ENCODE assay signal across 9 mouse cellular contexts in genomic region chr13:52528786-52529185, GRCm38 (mm10). TPM values are rescaled to one million over a fixed set of nuclear protein-coding genes. Genes with fewer than 3 reads are reported as not detected.
DNase-seq lines count a peak whose midpoint lies in the region; ATAC-seq and TF ChIP-seq lines count a peak whose summit lies in the region.
"Had no signal": no experiment of that assay in that cellular context is flagged by ENCODE, and none has a peak within 500 bp of the region (broad histone marks: within the 10 kb centered on the region; RNA-seq: fewer than 3 reads in every experiment).

No protein-coding gene starts in this region.

- H3K4me3 ChIP-seq in heart, embryonic 15.5 days = peak overlapping the region; percentile 15; the same call in 1 of the 2 replicates
- H3K4me3 ChIP-seq in lung, postnatal 0 days (ENCODE audit: low read depth, low read length) = no peak overlapping the region
- H3K4me3 ChIP-seq: liver, embryonic 12.5 days had no signal

- H3K36me3 ChIP-seq in heart, embryonic 15.5 days = no peaks in the 10 kb centered on the region
- no peaks in the 10 kb centered on the region for H3K36me3 ChIP-seq in lung, postnatal 0 days (ENCODE audit: insufficient read depth, low read length)
- H3K36me3 ChIP-seq: liver, embryonic 12.5 days had no signal

- no peak overlapping the region for H3K27ac ChIP-seq in heart, embryonic 15.5 days
- no peak overlapping the region for H3K27ac ChIP-seq in lung, postnatal 0 days (ENCODE audit: low read length)
- H3K27ac ChIP-seq: liver, embryonic 12.5 days had no signal

- TF ChIP-seq EP300 in lung, postnatal 0 days (IDR thresholded peaks at IDR 0.05) = no peak

- no peaks in the 10 kb centered on the region for H3K9me3 ChIP-seq in heart, embryonic 15.5 days (replicated peaks)
- no peaks in the 10 kb centered on the region for H3K9me3 ChIP-seq in lung, postnatal 0 days (ENCODE audit: low read length)
- H3K9me3 ChIP-seq: liver, embryonic 12.5 days had no signal

- peak overlapping the region; percentile 18; the same call in 1 of the 2 replicates for H3K4me2 ChIP-seq in heart, embryonic 15.5 days
- no peak overlapping the region for H3K4me2 ChIP-seq in lung, postnatal 0 days (replicated peaks; ENCODE audit: low read depth, low read length)
- H3K4me2 ChIP-seq: liver, embryonic 12.5 days had no signal

- peaks cover 11% of the 10 kb centered on the region for H3K4me1 ChIP-seq in heart, embryonic 15.5 days (replicated peaks)
- no peaks in the 10 kb centered on the region for H3K4me1 ChIP-seq in lung, postnatal 0 days (ENCODE audit: insufficient read depth, low read depth, low read length)

- intact Hi-C loops in heart, postnatal 14 days (cut with DNase I) = no loop called here

- ATAC-seq in heart, embryonic 15.5 days (replicated peaks; ENCODE audit: insufficient number of reproducible peaks, insufficient read depth, low FRiP score, low read depth) = no peak
- ATAC-seq in lung, postnatal 0 days = no peak
- ATAC-seq: liver, embryonic 12.5 days had no signal

- no peak overlapping the region for H3K9ac ChIP-seq in heart, embryonic 15.5 days
- H3K9ac ChIP-seq in lung, postnatal 0 days (replicated peaks; ENCODE audit: low read depth) = no peak overlapping the region
- H3K9ac ChIP-seq: liver, embryonic 12.5 days had no signal

- peaks cover 18% of the 10 kb centered on the region for H3K27me3 ChIP-seq in heart, embryonic 15.5 days
- 0 out of 2 replicates have a peak, but pooled peaks cover 7% of the 10 kb centered on the region for H3K27me3 ChIP-seq in lung, postnatal 0 days (replicated peaks; ENCODE audit: insufficient read depth, low read length)

- no peak for TF ChIP-seq CTCF in lung, postnatal 0 days (IDR thresholded peaks at IDR 0.05)

- 41% methylated on average over 9 of the region's 9 CpGs for WGBS in heart, embryonic 15.5 days
- WGBS in lung, postnatal 0 days = 64% methylated on average over 9 of the region's 9 CpGs

- DNase-seq in heart, adult 8-10 months (ENCODE audit: low spot score) = no peak
- peak; percentile 29 for DNase-seq in right cerebral cortex, adult 18-20 months
- DNase-seq in right cerebral cortex, adult 2 months (ENCODE audit: low spot score in 2 of 2) = no peak
- DNase-seq in heart, postnatal 14 days = peak; percentile 5 to 30
- peak; percentile 34 for DNase-seq in right cerebral cortex, postnatal 4 days
- no peak for DNase-seq in adrenal gland, postnatal 10 days
- no peak for DNase-seq in lung, postnatal 0 days (ENCODE audit: low spot score)

RNA-seq across cellular contexts. Expression of gene Diras2, which starts 2.3 kb away (rescaled TPM):
- polyA plus RNA-seq in heart, embryonic 15.5 days (2015; fragmentation: Nextera tagmentation; extraction: Ambion mirVana) = 0.33 and 1.1 TPM in 2 replicates
- under 1 TPM; 0.13 to 0.31 (median 0.21) TPM for total RNA-seq in heart, adult 8-10 months (2022)
- total RNA-seq in heart, postnatal 14 days (2021) = under 1 TPM; 0.33 to 0.54 TPM
- 1 to 10 TPM; 4.3 to 5.0 TPM for total RNA-seq in adrenal gland, postnatal 10 days (2021)
- 0.31 TPM in 2 replicates for polyA plus RNA-seq in lung, postnatal 0 days (2015; fragmentation: Nextera tagmentation; extraction: Ambion mirVana)

RNA-seq across cellular contexts. Expression of gene Syk, which starts 54.2 kb away (rescaled TPM):
- polyA plus RNA-seq in heart, embryonic 15.5 days (2015; fragmentation: Nextera tagmentation; extraction: Ambion mirVana) = 6.8 and 8.7 TPM in 2 replicates
- 10 to 100 TPM; 16.1 to 18.7 (median 17.6) TPM for total RNA-seq in heart, adult 8-10 months (2022)
- 10 to 100 TPM; 19.1 to 20.8 TPM for total RNA-seq in heart, postnatal 14 days (2021)
- 1 to 10 TPM; 8.2 to 8.3 TPM for total RNA-seq in adrenal gland, postnatal 10 days (2021)
- polyA plus RNA-seq in lung, postnatal 0 days (2015; fragmentation: Nextera tagmentation; extraction: Ambion mirVana) = 4.3 and 5.5 TPM in 2 replicates

Comparison
In these comparisons a context has a peak if more than half of its experiments do, and no peak if none do; other contexts are left out.
1. DNase-seq: peak in right cerebral cortex, adult 18-20 months (single experiment), heart, postnatal 14 days (2 of 2) and right cerebral cortex, postnatal 4 days (single experiment); none in heart, adult 8-10 months (single experiment), right cerebral cortex, adult 2 months (0 of 2), adrenal gland, postnatal 10 days (single experiment) and lung, postnatal 0 days (single experiment).